8 mouse cellular contexts compared by ENCODE assay signal in the genomic region with DNA sequence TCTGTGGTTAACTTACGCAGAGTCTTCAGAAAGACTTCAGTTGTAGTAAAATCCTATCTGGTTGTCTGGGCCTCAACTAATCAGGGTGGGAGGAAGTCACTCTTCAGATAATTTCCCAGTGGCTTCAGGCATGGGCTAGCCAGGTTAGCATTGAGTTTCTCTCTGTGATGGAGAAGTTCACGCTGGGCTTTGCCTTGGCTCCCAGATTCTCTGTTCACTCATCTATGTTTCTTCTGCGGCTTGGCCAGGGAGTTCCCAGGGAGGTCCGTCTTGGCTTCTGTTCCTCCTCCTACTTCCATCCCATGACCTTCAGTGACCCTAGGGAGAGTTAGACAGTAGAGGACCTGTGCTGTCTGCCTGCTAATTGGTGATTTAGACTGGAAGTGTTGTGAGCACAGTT.
DNase-seq lines count a peak whose midpoint lies in the region; ATAC-seq and TF ChIP-seq lines count a peak whose summit lies in the region.

No protein-coding gene starts in this region.

- H3K9ac ChIP-seq in embryonic facial prominence, embryonic 14.5 days (ENCODE audit: low read depth, low read length) = peak overlapping the region; percentile 28; the same call in 1 of the 2 replicates
- peak overlapping the region; percentile 17; the same call in 1 of the 2 replicates for H3K9ac ChIP-seq in intestine, postnatal 0 days (ENCODE audit: low read depth, low read length)
- no peak overlapping the region for H3K9ac ChIP-seq in midbrain, postnatal 0 days (replicated peaks; ENCODE audit: low read length, poor library complexity, severe bottlenecking)

- H3K4me1 ChIP-seq in embryonic facial prominence, embryonic 14.5 days (ENCODE audit: control insufficient read depth, insufficient read depth, low read length) = 0 out of 2 replicates have a peak, but pooled peaks cover 13% of the 10 kb centered on the region
- H3K4me1 ChIP-seq in intestine, postnatal 0 days (replicated peaks; ENCODE audit: control insufficient read depth, insufficient read depth, low read length) = 0 out of 2 replicates have a peak, but pooled peaks cover 5% of the 10 kb centered on the region
- H3K4me1 ChIP-seq in midbrain, postnatal 0 days (ENCODE audit: insufficient read depth, low read length) = no peaks in the 10 kb centered on the region

- no peaks in the 10 kb centered on the region for H3K9me3 ChIP-seq in embryonic facial prominence, embryonic 14.5 days (ENCODE audit: control insufficient read depth, low read length)
- no peaks in the 10 kb centered on the region for H3K9me3 ChIP-seq in intestine, postnatal 0 days (ENCODE audit: control insufficient read depth)
- H3K9me3 ChIP-seq in midbrain, postnatal 0 days (ENCODE audit: low read length) = no peaks in the 10 kb centered on the region

- peak overlapping the region; percentile 79 for H3K27ac ChIP-seq in gastrocnemius, adult 2 months
- H3K27ac ChIP-seq in embryonic facial prominence, embryonic 14.5 days (replicated peaks; ENCODE audit: low read depth, low read length) = peak overlapping the region; percentile 25; the same call in 1 of the 2 replicates
- peak overlapping the region; percentile 66 for H3K27ac ChIP-seq in intestine, postnatal 0 days (ENCODE audit: low read depth, low read length)
- H3K27ac ChIP-seq in midbrain, postnatal 0 days (ENCODE audit: low read depth, low read length) = no peak overlapping the region

- H3K27me3 ChIP-seq in embryonic facial prominence, embryonic 14.5 days (replicated peaks; ENCODE audit: control insufficient read depth, insufficient read depth, low read length) = no peaks in the 10 kb centered on the region
- H3K27me3 ChIP-seq in intestine, postnatal 0 days (replicated peaks; ENCODE audit: control insufficient read depth, insufficient read depth, low read length) = no peaks in the 10 kb centered on the region
- H3K27me3 ChIP-seq in midbrain, postnatal 0 days (ENCODE audit: insufficient read depth, low read length) = no peaks in the 10 kb centered on the region

- H3K4me3 ChIP-seq in gastrocnemius, adult 2 months = peak overlapping the region; percentile 67
- no peak overlapping the region for H3K4me3 ChIP-seq in embryonic facial prominence, embryonic 14.5 days (ENCODE audit: low read depth, low read length)
- no peak overlapping the region for H3K4me3 ChIP-seq in intestine, postnatal 0 days (ENCODE audit: low read depth, low read length)
- H3K4me3 ChIP-seq in midbrain, postnatal 0 days (ENCODE audit: low read depth, low read length) = no peak overlapping the region

- no peak for ATAC-seq in embryonic facial prominence, embryonic 14.5 days (ENCODE audit: low read depth)
- peak; percentile 46; the same call in 1 of the 2 replicates for ATAC-seq in intestine, postnatal 0 days
- no peak for ATAC-seq in midbrain, postnatal 0 days (ENCODE audit: low FRiP score)

- no peaks in the 10 kb centered on the region for H3K36me3 ChIP-seq in embryonic facial prominence, embryonic 14.5 days (ENCODE audit: control insufficient read depth, insufficient read depth, low read length)
- H3K36me3 ChIP-seq in intestine, postnatal 0 days (ENCODE audit: control insufficient read depth, insufficient read depth) = no peaks in the 10 kb centered on the region
- H3K36me3 ChIP-seq in midbrain, postnatal 0 days (ENCODE audit: insufficient read depth, low read length) = no peaks in the 10 kb centered on the region

- peak overlapping the region; percentile 35; the same call in 1 of the 2 replicates for H3K4me2 ChIP-seq in embryonic facial prominence, embryonic 14.5 days (ENCODE audit: low read depth, low read length)
- peak overlapping the region; percentile 51 for H3K4me2 ChIP-seq in intestine, postnatal 0 days (replicated peaks; ENCODE audit: low read depth)
- H3K4me2 ChIP-seq in midbrain, postnatal 0 days (ENCODE audit: low read depth, low read length, poor library complexity, severe bottlenecking) = peak overlapping the region; percentile 30; the same call in 1 of the 2 replicates

- 49% methylated on average over 4 of the region's 4 CpGs for WGBS in embryonic facial prominence, embryonic 14.5 days
- 44% methylated on average over 4 of the region's 4 CpGs for WGBS in intestine, postnatal 0 days
- 36% methylated on average over 4 of the region's 4 CpGs for WGBS in midbrain, postnatal 0 days

- no peak for TF ChIP-seq CTCF in gastrocnemius, adult 2 months (IDR thresholded peaks at IDR 0.05)
- no peak for TF ChIP-seq CTCF in intestine, postnatal 0 days (IDR thresholded peaks at IDR 0.05; ENCODE audit: low read depth)
- no peak for TF ChIP-seq CTCF in midbrain, postnatal 0 days (IDR thresholded peaks at IDR 0.05)

- intact Hi-C loops in gastrocnemius, adult 2 months (cut with DNase I) = no loop called here
- intact Hi-C loops in gastrocnemius, postnatal 14 days (cut with DNase I; ENCODE audit: low total_unique reads) = no loop called here

- DNase-seq in gastrocnemius, adult 2 months = no peak
- no peak for DNase-seq in gastrocnemius, postnatal 14 days
- no peak for DNase-seq in embryonic facial prominence, embryonic 14.5 days (ENCODE audit: low spot score)
- DNase-seq in midbrain, postnatal 0 days (ENCODE audit: low spot score) = no peak
- DNase-seq in c-Kit-positive CD71-positive TER-119-positive erythroid progenitor cells, embryonic 14.5 days (ENCODE audit: low spot score) = no peak
- DNase-seq in spleen, adult 12 weeks (ENCODE audit: low spot score) = no peak
- no peak for DNase-seq in layer of hippocampus, adult 18-20 months (ENCODE audit: low spot score in 2 of 2)
